Mouse (Mus musculus) kidney, adult 2 months (tissue): ENCODE results near the gene Ndufa4l2.

Experiments
- CTCF ChIP-seq: fragments of 200-500 bp; conservative IDR thresholded peaks from 2 replicates; pipeline ENCODE4 v1.5.1; 2011; ENCODE audit warnings: low read depth, mild to moderate bottlenecking, control low read depth, low read length, moderate library complexity, mixed read lengths; ENCODE audit not compliant: insufficient read depth, insufficient read length
- POLR2A ChIP-seq: fragments of 200-500 bp; IDR thresholded peaks from one replicate; pipeline ENCODE4 v1.6.1; 2011; ENCODE audit warnings: low read depth, low read length, control low read depth

DNA sequence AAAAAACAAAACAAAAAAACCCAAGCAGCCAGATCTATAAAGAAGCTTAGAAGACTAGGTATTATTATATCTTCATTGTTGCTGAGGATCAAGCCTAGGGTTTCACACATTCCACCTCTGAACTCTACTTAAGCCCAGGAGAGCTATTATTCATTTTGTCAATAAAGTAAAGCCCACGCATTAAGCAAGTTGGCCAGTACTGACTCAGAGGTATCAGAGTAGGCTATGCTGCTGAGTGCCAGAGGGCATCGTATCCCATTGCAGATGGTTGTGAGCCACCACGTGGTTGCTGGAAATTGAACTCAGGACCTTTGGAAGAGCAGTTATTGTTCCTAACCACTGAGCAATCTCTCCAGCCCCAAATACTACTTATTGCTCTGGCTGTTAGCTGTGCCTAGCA lies 29.1 kb downstream of the Ndufa4l2 start:
- no peak for TF ChIP-seq POLR2A
- TF ChIP-seq CTCF, result no peak
